Comparison of ENCODE assay signal across 25 mouse cellular contexts in genomic region chr14:110565783-110566445, GRCm38 (mm10).
"Had no signal": no experiment of that assay in that cellular context is flagged by ENCODE, and none has a peak within 500 bp of the region (broad histone marks: within the 10 kb centered on the region; RNA-seq: fewer than 3 reads in every experiment).

No protein-coding gene starts in this region.

- H3K27me3 ChIP-seq: heart, embryonic 13.5 days; heart, embryonic 15.5 days; hindbrain, embryonic 13.5 days; hindbrain, embryonic 15.5 days; kidney, embryonic 15.5 days; limb, embryonic 12.5 days had no signal

- H3K4me1 ChIP-seq: heart, embryonic 13.5 days; heart, embryonic 15.5 days; hindbrain, embryonic 13.5 days; hindbrain, embryonic 15.5 days; kidney, embryonic 15.5 days; limb, embryonic 10.5 days; limb, embryonic 12.5 days had no signal

- H3K9me3 ChIP-seq: heart, embryonic 13.5 days; hindbrain, embryonic 13.5 days; hindbrain, embryonic 15.5 days; kidney, embryonic 15.5 days; limb, embryonic 10.5 days; limb, embryonic 12.5 days had no signal

- ATAC-seq: forebrain, postnatal 0 days; hindbrain, postnatal 0 days; intestine, embryonic 16.5 days had no signal

- H3K27ac ChIP-seq: heart, adult 2 months; heart, embryonic 13.5 days; heart, embryonic 15.5 days; hindbrain, embryonic 13.5 days; hindbrain, embryonic 15.5 days; hindbrain, postnatal 0 days; kidney, embryonic 15.5 days; kidney, postnatal 0 days; layer of hippocampus, adult 2 months; left cerebral cortex, adult 2 months; limb, embryonic 10.5 days; limb, embryonic 12.5 days had no signal

- H3K9ac ChIP-seq: forebrain, postnatal 0 days; heart, embryonic 13.5 days; heart, embryonic 15.5 days; hindbrain, embryonic 13.5 days; hindbrain, embryonic 15.5 days; kidney, embryonic 15.5 days; limb, embryonic 12.5 days had no signal

- DNase-seq: forebrain, postnatal 0 days; gastrocnemius, postnatal 14 days; gastrocnemius, postnatal 36 days; heart, adult 11 months; heart, adult 2 months; heart, postnatal 14 days; heart, postnatal 36 days; kidney, adult 11 months; kidney, adult 2 months; kidney, adult 9 months; kidney, postnatal 14 days; kidney, postnatal 4 days had no signal

- H3K36me3 ChIP-seq: heart, embryonic 13.5 days; heart, embryonic 15.5 days; hindbrain, embryonic 13.5 days; hindbrain, embryonic 15.5 days; kidney, embryonic 15.5 days; limb, embryonic 10.5 days; limb, embryonic 12.5 days had no signal

- H3K4me3 ChIP-seq: heart, adult 2 months; heart, embryonic 13.5 days; heart, embryonic 15.5 days; hindbrain, embryonic 13.5 days; hindbrain, embryonic 15.5 days; kidney, embryonic 15.5 days; layer of hippocampus, adult 2 months; left cerebral cortex, adult 2 months; limb, embryonic 10.5 days; limb, embryonic 12.5 days had no signal

- H3K4me2 ChIP-seq: heart, embryonic 11.5 days; heart, embryonic 13.5 days; heart, embryonic 15.5 days; hindbrain, embryonic 13.5 days; hindbrain, embryonic 15.5 days; kidney, embryonic 15.5 days; limb, embryonic 12.5 days had no signal
